Mouse (Mus musculus) lung, adult 2 months (tissue): ENCODE results near the gene Glis1.

Experiments used
- CTCF ChIP-seq: fragments of 200-500 bp; IDR thresholded peaks from 2 replicates; pipeline ENCODE4 v1.5.1; 2011; ENCODE audit warnings: mild to moderate bottlenecking, low read length, control low read depth; ENCODE audit not compliant: insufficient read depth
- POLR2A ChIP-seq: fragments of 200-500 bp; IDR thresholded peaks from 2 replicates; pipeline ENCODE4 v1.6.1; 2011; ENCODE audit warnings: low read depth, mild to moderate bottlenecking, control low read depth, low read length, borderline replicate concordance; ENCODE audit errors: extremely low read depth

- TF ChIP-seq POLR2A (no peak), CTCF (no peak)
Measured at GRCm38 (mm10) chr4:107575781-107576180, 141.4 kb downstream of the Glis1 start.
